Mouse (Mus musculus) liver, adult 2 months (tissue): Measurements from ENCODE around the gene Txnip.

Experiments
- CTCF ChIP-seq: fragments of 200-500 bp; IDR thresholded peaks from 2 replicates; pipeline ENCODE4 v1.5.1; 2011; ENCODE audit warnings: low read depth, low read length, control low read depth
- POLR2A ChIP-seq: fragments of 200-500 bp; IDR thresholded peaks from 2 replicates; pipeline ENCODE4 v1.6.1; 2011; ENCODE audit warnings: low read length, control low read depth; ENCODE audit not compliant: insufficient read depth; ENCODE audit errors: extremely low read depth

GRCm38 (mm10) chr3:96543345-96543744 is 14.4 kb upstream of the Txnip start:
- TF ChIP-seq CTCF, result no peak
- TF ChIP-seq POLR2A, result no peak
